Mouse (Mus musculus) left cerebral cortex, adult 8-10 months (tissue): ENCODE data around the gene Sh2d3c. TPM values are rescaled to one million over a fixed set of nuclear protein-coding genes. Genes with fewer than 3 reads are reported as not detected.

Source experiments
- DNase-seq, 2 experiments: peaks; one replicate each; pipeline ENCODE4 v3.0.0; 2022; ENCODE audit warnings: low spot score in 2 of 2
- total RNA-seq, 4 experiments: library from RNA; stranded (reverse); gene quantifications; 2 replicates each; pipeline ENCODE4 v1.2.4; 2022

The Sh2d3c gene
- total RNA-seq, 4 experiments from 2014 or later: 29.5 to 37.8 (median 33.5) TPM

DNA sequence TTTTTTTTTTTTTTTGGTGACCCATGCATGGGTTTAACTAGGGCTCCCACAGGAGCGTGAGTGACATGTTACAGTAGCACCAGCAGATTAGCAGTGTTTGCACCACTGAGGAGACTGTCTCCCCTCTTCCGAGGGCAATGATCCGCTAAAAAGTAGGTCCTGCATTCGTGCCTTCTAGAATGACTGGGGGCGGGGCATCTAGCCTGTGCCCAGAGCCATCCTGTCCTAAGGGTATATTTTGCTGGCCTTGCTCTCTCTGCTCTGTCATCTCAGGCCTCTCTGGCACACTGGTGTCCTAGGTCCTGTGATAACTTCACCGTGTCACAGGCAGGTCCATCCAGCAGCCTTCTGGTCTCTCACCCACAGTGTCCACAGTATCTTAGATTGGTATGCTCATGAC lies 21.2 kb upstream of the Sh2d3c start:
- no peak for DNase-seq

DNA sequence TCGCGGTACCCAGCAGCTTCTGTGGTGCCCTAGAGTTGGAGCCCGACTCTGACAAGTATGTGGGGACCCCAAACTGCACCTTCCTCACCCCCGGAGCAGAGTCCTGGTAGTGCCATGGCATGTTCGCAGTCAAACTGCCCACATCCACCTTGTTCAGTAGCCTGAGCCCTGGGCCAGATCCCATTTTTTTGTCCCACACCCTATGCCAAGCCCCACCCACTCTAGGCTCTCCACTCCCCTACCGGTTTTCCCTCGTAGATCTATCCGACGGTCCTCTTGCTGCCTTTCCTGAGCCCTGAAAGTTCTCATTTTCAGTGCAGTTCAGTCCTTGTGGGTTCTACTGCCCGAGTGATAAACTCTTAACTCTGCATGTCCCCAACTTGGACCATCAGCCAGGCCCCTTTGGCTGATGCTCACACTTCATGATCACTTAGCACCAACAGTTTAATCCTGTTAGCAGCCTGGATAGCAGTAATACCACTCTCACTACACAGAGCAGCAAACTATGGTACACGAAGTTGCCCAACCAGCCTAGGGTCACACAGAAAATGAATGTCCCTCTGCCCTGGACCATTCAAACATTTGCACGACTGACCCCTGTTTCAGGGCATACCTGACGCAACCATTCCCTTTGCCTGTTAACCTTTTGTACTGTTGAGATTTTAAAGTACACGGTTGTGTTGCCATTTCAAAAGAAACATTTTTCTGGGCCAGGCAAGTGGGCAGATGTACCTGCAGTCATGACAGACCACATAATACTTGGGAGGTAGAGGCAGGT lies 19.7 kb upstream of the Sh2d3c start:
- DNase-seq: no peak

DNA sequence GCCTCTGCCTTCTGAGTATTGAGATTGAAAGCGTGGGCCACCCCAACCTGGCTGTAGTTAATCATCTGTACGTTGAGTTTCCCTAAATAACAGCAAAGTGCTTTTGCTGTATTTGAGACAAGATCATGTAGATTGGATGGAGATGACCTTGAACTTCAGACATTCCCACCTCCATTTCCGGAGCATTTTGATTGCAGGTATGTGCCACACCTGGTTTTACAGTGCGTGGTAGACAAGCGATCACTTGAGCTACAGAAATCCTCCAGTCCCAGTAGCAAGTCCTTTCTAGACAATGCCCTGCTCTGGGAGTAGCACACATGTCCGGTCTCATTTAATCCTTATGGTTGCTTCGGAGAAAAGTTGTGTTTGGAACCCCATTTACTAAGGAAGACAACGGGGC lies 17.8 kb upstream of the Sh2d3c start:
- DNase-seq: no peak

DNA sequence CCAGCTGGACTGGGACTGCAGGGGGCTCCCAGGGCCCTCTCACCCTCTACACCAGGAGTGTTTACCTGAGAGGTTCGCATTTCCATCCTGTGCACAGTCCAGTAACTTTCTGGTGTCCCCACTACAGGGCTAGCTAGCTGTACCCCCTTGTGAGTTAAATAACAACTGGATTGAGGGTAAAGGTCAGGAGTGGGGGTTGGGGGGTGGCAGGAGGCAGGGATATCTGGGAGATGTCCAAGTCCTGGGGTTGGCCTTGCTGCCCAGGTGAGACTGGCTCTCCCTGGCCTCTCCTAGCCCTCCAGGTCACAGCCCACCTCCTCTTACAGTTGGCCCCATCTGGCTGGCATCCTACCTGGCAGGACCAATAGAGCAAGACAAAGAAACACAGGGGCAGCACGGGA lies 16.8 kb upstream of the Sh2d3c start, which contains the start of gene Fpgs:
Gene Fpgs, minus strand, starts transcription at position 125 of the 401 bp plus-strand sequence.
- DNase-seq: no peak

DNA sequence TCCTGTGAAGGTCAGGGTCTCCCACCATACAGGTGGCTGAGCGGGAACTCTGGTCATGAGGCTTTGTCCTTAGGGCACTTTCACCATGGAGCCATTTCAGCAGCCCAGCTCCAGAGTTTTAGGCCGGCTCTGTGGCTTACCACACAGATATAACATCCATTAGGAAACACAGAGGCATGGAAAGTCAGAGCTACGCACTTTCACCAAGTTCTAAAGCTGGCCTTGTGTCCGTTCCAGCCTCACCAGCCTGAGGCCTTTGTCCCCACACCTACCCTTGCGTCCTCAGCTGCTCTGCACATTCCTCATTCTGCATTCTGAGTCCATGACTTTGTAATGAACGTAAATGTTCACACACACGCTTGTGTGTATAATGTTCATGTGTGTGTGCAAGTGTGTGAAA lies 15.8 kb upstream of the Sh2d3c start:
- DNase-seq: no peak

DNA sequence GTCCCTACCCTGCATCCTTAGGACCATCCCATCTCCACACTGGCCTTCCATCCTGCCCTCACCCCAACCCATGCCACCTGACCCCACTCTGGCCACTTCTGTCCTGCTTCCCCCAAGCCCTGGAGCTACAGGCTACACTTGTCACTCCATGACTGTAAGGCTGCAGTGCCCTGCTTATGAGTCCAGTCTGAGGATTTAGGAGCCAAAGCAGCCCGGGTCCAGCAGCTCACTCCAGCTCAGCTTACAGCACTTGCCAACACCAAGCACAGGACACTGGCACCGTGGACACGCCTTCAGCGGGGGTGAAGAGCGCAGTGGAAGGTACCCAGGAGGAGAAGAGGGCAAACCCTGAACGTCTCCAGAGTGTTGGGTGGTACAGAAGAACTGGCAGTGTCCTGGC lies 13.9 kb upstream of the Sh2d3c start:
- no peak for DNase-seq

DNA sequence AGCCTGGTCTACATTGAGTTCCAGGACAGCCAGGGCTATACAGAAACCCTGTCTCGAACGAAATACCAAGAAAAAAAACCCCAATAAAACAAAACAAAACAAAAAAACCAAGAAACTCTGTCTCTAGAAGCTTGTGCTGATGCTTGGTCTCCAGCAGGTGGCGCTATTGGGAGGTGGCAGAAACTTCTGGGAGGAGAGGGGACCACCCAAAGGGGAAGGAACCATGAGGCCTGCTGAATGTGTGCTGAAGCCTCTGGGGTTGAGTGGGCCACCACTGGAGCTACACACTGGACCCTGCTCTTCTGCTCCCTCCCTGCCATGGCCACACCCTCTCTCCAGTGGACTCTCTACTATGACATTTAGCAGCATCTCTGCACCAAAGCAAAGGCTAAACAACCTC lies 12.2 kb upstream of the Sh2d3c start:
- no peak for DNase-seq

DNA sequence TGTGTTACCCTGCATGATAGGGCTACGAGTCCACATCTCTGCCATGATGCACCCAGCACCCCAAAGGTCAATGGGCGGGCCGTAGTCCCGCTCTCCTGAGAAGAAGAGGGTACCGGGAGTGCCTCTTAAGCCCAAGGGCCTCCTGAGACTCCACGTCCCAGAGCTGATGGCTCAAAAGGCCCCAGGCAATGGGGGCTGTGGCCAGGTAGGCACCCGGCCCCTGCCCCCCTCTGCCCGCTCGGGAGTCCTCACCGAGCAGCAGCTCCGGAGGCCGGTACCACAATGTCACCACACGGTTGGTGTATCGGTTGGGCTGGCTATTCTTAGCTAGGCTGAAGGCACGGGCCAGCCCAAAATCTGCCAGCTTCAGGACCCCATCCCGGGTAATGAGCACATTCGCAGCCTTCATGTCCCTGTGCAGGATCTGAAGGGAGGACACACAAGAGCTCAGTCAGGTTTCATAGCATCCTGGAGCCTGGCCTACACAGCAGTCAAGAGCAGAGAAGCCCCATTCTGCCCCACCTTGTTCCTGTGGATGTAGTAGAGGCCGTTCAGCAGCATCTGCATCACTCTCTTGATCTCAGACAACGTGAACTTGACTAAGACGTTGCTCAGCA lies 11.2 kb upstream of the Sh2d3c start:
- DNase-seq: no peak

DNA sequence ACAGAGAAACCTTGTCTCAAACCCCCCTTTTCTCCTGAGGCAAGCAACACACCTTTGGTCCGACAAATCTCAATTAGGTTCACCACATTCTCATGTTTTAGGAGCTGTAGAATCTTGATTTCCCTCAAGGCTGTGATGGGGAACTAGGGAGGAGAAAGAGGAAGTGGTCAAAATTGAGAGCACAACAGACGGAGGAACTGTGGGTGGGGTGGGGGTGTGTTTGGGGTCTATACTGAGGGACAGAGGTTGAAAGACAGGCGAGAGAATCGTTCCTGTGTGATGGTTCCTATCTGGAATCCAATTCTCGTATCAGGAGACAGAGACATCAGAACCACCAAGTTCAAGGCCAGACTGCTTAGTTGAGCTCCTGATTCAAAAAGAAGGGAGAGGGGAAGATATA lies 10.4 kb upstream of the Sh2d3c start:
- DNase-seq: no peak

DNA sequence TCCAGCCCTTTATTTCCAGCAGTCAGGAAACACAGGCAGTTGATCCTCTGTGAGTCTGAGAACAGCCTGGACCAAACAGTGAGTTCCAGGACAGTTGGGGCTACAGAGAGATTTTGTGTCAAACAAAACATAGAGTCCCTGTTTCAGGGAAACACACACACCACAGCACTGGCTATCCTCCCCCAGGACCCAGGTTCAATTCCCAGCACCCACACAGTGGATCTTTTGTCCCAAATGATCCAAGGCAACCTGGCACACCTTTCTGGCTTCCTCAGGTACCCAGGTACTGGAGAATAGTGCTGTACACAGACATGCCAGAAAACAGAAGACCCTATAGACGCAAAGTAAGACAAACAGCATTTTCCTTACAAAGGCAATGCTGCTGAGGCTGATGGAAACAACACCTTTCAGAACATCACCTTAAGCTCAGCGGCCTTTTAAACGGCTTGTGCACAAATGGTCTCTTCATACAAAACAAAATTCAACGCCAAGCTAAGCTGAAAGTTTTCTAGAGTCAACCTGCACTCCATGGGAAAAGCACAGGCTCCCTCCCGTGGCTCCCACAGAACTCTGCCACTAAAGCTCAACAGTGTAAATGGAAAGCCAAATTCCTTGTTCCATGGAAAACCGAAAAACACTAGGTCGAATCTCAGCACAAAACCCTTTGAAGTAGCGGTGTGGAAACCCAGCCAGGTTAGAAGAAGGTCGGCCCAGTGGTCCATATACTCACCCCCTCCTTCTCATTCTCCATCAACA lies 9.4 kb upstream of the Sh2d3c start:
- no peak for DNase-seq

DNA sequence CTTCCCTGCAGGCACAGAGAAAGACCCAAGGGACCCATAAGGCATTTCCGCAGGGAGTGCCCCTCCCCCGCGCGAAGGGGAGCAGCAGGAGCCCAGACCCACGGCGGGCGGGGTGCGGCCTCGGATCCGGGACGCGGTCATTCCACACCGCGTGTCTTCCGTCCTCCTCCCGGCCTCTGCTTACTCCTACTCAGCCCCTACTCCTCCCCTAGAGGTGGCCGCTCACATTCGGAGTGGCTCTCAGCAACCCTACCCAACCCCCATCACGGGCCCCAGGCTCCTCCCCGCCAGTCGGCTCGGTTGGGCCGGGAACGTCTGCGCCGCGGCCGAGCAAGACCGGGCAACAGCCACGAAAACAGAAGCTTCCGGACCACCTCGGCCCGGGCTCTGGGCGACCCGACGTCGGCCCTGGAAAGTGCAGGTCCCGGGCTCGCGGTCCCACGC lies 8.7 kb upstream of the Sh2d3c start:
- DNase-seq: no peak

DNA sequence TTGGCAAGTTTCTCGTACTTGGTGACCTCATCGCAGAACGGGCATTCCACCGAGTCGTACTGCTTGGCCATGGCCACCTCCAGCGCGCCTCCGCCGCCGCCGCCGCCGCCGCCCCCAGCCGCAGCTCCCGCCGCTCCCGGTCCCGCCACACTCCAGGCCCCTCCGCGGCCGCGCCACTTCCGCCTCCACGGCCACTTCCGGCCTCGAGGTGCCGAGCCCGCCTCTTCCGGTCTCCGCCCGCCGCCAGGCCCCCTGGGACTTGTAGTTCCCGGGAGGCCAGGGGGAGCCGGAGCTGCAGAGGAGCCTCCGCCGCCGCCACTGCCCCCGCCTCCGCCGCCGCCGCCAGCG lies 8.3 kb upstream of the Sh2d3c start:
- DNase-seq: peak in 1 of 2 experiments; percentile 91

DNA sequence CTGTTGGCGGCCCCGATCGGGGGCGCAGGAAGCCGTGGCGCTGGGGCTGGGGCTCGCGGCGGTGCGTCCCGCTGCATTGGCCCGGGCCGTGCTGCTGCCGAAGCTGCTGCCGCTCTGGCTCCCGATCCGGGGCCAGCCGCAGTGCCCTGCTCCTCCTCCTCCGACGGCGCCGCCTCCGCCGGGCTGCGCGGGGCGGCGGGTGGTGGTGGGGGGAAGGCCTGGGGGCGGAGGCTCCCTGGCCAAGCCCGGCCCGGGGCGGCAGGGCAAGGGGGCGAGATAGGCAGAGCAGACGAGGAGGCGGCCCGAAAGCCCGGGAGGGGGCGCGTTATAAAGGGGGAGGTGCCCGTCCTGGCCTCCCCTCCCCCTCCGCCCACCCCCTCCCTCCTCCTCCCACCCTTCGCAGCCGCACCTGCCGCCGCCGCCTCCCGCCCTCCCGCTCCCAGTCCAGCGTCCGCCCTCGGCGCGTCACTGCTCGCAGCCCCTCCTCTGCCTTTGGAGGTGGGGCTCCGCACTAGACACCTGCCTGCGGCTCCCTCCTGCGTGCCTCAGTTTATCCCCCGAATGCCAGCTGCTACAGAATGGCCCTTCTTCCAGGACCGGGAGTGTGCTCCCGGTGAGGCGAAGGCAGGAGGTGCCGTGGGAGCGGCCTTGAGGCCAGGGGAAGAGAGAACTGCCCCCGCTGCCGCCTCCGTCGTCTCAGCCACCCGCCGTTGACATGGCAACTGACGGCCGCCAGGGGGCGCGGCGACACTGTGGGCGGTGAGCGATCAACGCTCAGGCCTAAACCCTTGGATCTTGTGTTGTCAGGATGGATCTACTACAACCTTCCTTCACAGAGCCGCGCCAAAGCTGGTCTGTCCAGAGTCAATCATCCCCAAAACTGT lies 7.7 kb upstream of the Sh2d3c start, which contains the start of gene Cdk9:
Gene Cdk9, minus strand, starts transcription at position 143 of the 884 bp plus-strand sequence.
- DNase-seq: peak; percentile 86 to 88

DNA sequence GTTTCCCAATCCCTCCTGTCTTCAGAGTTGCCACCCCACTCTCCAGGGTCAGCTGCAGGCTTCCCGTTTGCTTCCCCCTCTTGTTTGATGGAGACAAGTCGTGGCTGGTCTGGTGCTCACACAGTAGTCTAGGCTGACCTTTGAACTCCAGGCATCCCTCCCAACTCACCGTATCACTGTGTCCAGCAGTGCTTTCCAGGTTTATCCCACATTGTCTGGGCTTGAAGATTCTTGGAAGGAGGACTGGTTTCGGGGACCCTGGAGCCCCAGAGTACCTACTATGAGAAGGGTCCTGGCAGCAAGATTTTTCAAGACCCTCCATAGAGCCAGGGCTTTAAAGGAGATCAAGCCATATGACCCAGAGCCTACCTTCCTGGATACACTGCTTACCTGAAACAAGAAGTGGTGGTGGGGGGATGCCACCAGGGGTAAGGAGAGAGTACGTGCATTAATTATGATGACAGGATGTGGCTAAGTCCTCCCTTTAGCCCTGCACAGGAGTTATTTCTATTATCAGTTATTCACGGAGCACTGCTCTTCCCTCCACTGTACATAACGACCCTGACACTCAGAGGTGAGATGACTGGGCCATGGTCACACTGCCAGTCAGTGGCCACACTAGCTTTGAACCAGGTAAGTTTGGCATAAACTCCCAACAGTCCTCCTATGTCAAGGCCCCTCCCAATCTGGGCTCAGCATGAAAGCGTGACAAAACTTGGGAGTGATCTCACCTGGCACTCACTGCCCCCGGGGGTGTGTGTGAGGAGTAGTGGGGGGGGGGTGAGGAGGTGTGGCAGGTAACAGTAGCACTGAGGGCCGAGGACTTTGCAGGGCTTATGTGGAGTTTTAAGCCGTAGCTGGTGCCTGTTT lies 6.5 kb upstream of the Sh2d3c start:
- DNase-seq: no peak

DNA sequence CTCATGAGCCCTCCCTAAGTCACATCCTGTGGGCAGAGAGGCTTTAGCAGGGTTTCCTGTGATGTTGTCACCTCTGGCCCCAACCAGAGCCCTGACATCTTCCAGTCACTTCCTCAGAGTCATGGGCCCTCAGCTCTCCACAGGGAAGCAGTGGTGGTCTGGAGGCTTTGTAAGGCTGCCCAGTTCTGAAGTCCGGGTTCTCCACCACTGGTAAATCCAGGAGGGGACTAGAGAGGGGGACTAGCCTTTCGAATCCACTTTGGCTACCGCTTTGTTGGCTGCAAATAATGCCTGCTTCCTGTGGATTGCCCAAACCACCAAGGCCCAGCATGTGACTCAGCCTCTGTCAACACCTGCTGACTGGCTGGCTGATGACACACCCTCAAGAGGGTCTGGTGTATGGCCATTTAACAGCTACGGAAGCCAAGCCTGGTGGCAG lies 5.8 kb upstream of the Sh2d3c start:
- DNase-seq: no peak

DNA sequence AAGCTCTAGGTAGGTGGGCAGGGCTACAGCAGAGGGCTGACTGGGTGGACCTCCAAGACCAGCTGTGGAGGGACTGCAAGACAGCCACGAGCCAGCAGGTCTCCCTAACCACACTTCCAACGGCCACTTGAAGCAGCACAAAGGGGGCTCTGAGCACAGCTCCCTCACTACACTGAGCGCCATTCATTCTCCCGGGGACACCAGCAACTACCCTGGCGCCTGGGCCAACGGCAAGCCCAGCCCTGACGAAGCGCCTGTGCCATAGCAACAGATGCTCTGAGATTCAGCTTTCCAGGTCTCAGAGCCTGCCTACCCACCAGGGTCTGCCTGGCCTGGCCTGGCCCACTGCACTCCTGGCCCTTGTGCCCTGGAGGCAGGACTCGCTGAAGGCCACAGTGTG lies 2.1 kb upstream of the Sh2d3c start:
- no peak for DNase-seq

DNA sequence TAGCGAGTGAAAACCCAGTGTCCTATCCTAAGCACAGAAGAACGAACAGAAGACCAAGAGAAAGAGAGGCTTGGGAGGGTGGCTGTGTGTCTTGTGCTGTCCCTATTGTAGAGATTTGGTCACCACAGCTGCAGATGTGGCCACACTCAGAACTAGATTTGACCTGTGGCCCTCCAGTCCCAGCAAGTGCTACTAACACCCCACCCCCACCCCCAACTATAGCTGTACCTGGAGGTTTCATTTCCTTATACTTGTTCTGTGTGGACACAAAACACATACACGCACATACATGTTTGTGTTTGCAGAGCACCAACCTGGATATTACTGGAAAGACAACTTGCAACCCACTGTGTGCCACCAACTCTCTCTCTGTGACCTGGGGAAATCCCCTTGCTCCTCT lies 802 bp upstream of the Sh2d3c start:
- DNase-seq: no peak

DNA sequence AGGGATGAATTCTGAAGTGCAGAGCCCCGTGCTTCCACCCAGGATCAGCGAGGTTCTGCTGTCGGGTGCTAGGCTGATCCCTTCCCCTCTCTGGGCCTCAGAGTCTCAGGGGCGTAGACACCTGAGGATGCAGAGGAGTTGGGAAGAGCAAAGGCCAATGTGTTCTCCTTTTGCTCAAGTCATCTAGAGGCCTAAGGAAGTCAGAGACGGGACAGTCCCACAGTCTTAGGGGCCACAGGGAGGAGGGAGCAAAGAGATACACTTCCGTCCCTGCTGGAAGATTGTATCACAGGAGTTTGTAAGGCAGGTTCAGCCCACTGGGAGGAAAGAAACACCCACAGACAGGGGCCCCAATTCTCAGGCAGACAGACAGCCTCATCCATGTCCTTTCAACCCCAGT lies 1.2 kb downstream of the Sh2d3c start:
- DNase-seq: no peak

DNA sequence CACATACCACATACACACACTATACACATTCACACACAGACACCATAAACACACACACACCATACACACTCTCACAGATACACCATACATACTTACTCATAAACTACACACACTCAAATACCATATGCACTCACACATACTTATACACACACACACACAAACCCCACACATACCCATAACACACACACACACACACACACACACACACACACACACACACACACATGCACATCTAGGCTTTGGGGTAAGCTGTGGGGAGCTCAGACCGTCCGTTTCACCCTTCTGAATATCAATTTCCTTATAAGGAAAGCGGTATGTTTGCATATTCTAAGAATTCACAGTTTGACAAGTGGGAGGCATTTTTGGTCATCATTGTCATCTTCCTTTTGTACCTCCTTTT lies 1.7 kb downstream of the Sh2d3c start:
- no peak for DNase-seq

DNA sequence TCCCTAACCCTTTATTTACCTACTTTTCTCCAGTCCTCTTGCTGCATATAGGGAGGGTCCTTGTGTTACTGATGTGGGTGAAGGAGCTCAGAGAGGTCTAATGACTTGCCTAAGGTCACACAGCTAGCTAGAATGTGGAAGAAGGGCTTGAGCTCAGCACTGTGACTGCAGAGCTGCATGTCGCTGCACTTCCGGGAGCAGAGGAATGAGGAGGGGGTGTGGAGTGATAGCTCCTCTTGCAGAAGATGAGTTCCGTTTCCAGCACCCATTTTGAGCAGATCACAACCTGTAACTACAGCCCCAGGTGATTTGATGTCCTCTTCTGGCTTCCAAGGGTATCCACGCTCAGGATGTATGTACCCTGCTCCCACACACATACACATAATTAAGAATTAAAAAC lies 3.3 kb downstream of the Sh2d3c start:
- DNase-seq: no peak
